Mouse (Mus musculus) kidney, adult 2 months (tissue): ENCODE data around the gene Noa1. TPM values are rescaled to one million over a fixed set of nuclear protein-coding genes. Genes with fewer than 3 reads are reported as not detected.

Experiments used
- DNase-seq: peaks from one replicate; pipeline ENCODE4 v3.0.0; 2021
- H3K27ac ChIP-seq: fragments of 200-500 bp; 2 replicates; pipeline ENCODE4 v1.5.1; 2012; ENCODE audit warnings: low read depth, low read length, control low read depth, inconsistent platforms; ENCODE audit not compliant: insufficient read depth
- H3K27me3 ChIP-seq: fragments of 200-500 bp; replicated peaks from 2 replicates; pipeline ENCODE4 v1.6.1; 2012; ENCODE audit warnings: mild to moderate bottlenecking, moderate library complexity, low read length, inconsistent platforms; ENCODE audit not compliant: control insufficient read depth, insufficient read depth
- H3K36me3 ChIP-seq: fragments of 200-500 bp; 2 replicates; pipeline ENCODE4 v1.6.1; 2012; ENCODE audit warnings: mild to moderate bottlenecking, moderate library complexity, low read length, inconsistent platforms; ENCODE audit not compliant: control insufficient read depth, insufficient read depth
- H3K4me1 ChIP-seq: fragments of 200-500 bp; 2 replicates; pipeline ENCODE4 v1.6.1; 2011; ENCODE audit warnings: low read length; ENCODE audit not compliant: control insufficient read depth, insufficient read depth
- H3K4me3 ChIP-seq: fragments of 200-500 bp; 2 replicates; pipeline ENCODE4 v1.5.1; 2011; ENCODE audit warnings: mild to moderate bottlenecking, low read depth, low read length, control low read depth; ENCODE audit not compliant: insufficient read depth
- CTCF ChIP-seq: fragments of 200-500 bp; conservative IDR thresholded peaks from 2 replicates; pipeline ENCODE4 v1.5.1; 2011; ENCODE audit warnings: low read depth, mild to moderate bottlenecking, control low read depth, low read length, moderate library complexity, mixed read lengths; ENCODE audit not compliant: insufficient read depth, insufficient read length
- POLR2A ChIP-seq: fragments of 200-500 bp; IDR thresholded peaks from one replicate; pipeline ENCODE4 v1.6.1; 2011; ENCODE audit warnings: low read depth, low read length, control low read depth
- WGBS: fragments of 180-500 bp; shearing (Covaris S2); methylation state at CpG from one replicate; pipeline ENCODE4 v1.1.7; 2018; 5-methylcytosine and 5-hydroxymethylcytosine counted together
- polyA plus RNA-seq: library from polyadenylated mRNA; depleted of rRNA; stranded (reverse); fragments of >200 nt; gene quantifications from 2 replicates; pipeline ENCODE4 v1.2.3, GENCODE M21; 2012

The Noa1 gene
- polyA plus RNA-seq, 1 experiment: 15.1 TPM

GRCm38 (mm10) chr5:77275950-77276349 is 33.9 kb downstream of the Noa1 start:
- no peaks in the 10 kb centered on the region; the same call in 1 of the 2 replicates for H3K36me3 ChIP-seq
- H3K27me3 ChIP-seq: no peaks in the 10 kb centered on the region
- peak; percentile 27; the same call in 1 of the 2 replicates for TF ChIP-seq CTCF
- no peak for TF ChIP-seq POLR2A
- no peak overlapping the region for H3K4me3 ChIP-seq
- DNase-seq: no peak
- 84% methylated on average over 5 of the region's 5 CpGs for WGBS
- peaks cover 5% of the 10 kb centered on the region; the same call in 1 of the 2 replicates for H3K4me1 ChIP-seq
- H3K27ac ChIP-seq: no peak overlapping the region

DNA sequence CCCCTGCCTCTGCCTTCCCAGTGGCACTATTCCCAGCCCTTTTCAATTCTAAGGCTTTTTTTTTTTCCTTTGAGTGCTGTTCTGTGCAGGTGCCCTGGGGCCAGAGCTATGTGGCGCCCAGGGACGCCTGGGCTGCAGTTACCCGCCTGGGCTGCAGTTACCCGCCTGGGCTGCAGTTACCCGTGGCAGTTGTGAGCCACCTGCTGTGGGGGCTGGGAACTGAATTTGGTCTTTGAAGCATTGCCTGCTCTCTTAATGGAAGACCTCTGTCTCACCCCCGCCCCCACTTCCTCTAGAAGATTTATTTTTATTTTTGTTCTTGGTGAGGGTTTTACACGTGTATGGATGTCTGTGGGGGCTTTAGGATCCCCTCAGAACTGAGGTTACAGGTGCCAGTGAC is 36.7 kb downstream of the Noa1 start:
- 60% methylated on average over 7 of the region's 7 CpGs for WGBS

DNA sequence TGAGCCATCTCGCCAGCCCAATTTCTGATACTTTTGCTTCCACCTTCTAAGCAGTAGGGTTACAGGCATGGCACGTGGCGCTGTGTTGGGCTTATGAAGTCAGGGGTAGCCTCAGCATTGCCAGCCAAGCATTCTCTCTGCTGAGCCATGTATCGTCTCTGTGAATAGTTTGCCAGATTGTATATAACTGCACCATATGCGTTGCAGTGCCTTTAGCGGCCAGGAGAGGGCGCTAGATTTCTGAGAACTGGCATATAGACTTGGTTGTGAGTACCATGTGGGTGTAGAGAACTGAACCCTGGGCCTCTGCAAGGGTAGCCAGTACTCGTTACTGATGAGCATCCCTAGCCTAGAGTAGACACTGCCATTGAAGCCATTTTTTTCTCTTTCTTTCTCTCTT is 40.5 kb downstream of the Noa1 start:
- Histone ChIP-seq H3K36me3 (peaks cover 2% of the 10 kb centered on the region; the same call in 1 of the 2 replicates), H3K4me1 (peaks cover 7% of the 10 kb centered on the region), H3K27ac (no peak overlapping the region), H3K27me3 (no peaks in the 10 kb centered on the region), H3K4me3 (no peak overlapping the region)
- TF ChIP-seq POLR2A: no peak
- TF ChIP-seq CTCF: peak; percentile 43
- no peak for DNase-seq
- 82% methylated on average over 8 of the region's 8 CpGs for WGBS

More for the DNA sequence above, 36.7 kb downstream of the Noa1 start:
- no peak for DNase-seq
- H3K27me3 ChIP-seq: no peaks in the 10 kb centered on the region
- TF ChIP-seq POLR2A (no peak), CTCF (no peak)
- no peak overlapping the region for H3K27ac ChIP-seq
- no peaks in the 10 kb centered on the region; the same call in 1 of the 2 replicates for H3K36me3 ChIP-seq
- peaks cover 8% of the 10 kb centered on the region; the same call in 1 of the 2 replicates for H3K4me1 ChIP-seq
- H3K4me3 ChIP-seq: no peak overlapping the region

- TF ChIP-seq CTCF: no peak
- TF ChIP-seq POLR2A: no peak
- H3K27ac ChIP-seq: no peak overlapping the region
- peaks cover 2% of the 10 kb centered on the region; the same call in 1 of the 2 replicates for H3K36me3 ChIP-seq
- no peak for DNase-seq
- H3K27me3 ChIP-seq: no peaks in the 10 kb centered on the region
- H3K4me3 ChIP-seq: no peak overlapping the region
- WGBS: 83% methylated on average over 30 of the region's 30 CpGs
- peaks cover 6% of the 10 kb centered on the region for H3K4me1 ChIP-seq
Measured at GRCm38 (mm10) chr5:77267957-77268624, 41.8 kb downstream of the Noa1 start.

- peaks cover 6% of the 10 kb centered on the region for H3K4me1 ChIP-seq
- H3K27ac ChIP-seq: no peak overlapping the region
- no peaks in the 10 kb centered on the region for H3K27me3 ChIP-seq
- peaks cover 2% of the 10 kb centered on the region; the same call in 1 of the 2 replicates for H3K36me3 ChIP-seq
- DNase-seq: no peak
- no peak for TF ChIP-seq POLR2A
- TF ChIP-seq CTCF: no peak
- WGBS: 52% methylated on average over 4 of the region's 4 CpGs
- no peak overlapping the region for H3K4me3 ChIP-seq
Measured at GRCm38 (mm10) chr5:77267441-77267840, 42.4 kb downstream of the Noa1 start.

DNA sequence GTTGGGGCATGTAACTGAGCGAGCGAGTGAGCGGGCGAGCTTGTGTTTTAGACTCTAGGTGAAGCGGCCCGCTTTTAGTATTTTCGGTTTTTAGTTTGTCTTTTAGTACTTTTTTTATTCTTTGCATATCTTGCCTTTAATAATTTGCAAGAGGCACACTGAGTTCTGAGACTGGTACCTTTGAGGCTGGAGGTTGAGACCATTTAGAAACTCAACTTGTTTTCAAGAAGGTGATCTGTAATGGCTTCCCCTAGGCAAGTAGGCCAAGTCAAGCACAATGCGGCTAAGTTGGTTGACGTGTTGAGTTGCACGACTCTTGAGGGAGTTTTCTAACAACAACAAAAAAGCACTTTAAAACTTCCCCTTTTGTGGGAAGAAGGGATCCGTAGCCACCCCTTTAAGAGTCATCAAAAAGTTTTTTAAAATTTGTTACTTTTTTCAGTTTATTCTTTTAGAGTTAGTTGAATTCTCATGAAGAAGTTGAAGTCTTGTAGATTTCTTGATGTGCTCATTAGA is 42.9 kb downstream of the Noa1 start:
- peaks cover 6% of the 10 kb centered on the region for H3K4me1 ChIP-seq
- H3K36me3 ChIP-seq: peaks cover 2% of the 10 kb centered on the region; the same call in 1 of the 2 replicates
- peak overlapping the region; percentile 52 for H3K27ac ChIP-seq
- TF ChIP-seq POLR2A: no peak
- TF ChIP-seq CTCF: no peak
- peak; percentile 41 for DNase-seq
- peak overlapping the region; percentile 70 for H3K4me3 ChIP-seq
- WGBS: 3% methylated on average over 11 of the region's 11 CpGs
- no peaks in the 10 kb centered on the region for H3K27me3 ChIP-seq
